Mouse (Mus musculus): ENCODE measurements at regions not wholly inside any gene's neighbourhood (a gene's known extent, or its start where the extent isn't known, plus 50 kb on each side); places are given as distances from the start of the nearest gene placed in this dataset.

GRCm38 (mm10) chr2:75061456-75062188 lies 236.0 kb downstream of the Mtx2 start:
- DNase-seq (ENCODE audit: low read depth, low spot score) = no peak

DNA sequence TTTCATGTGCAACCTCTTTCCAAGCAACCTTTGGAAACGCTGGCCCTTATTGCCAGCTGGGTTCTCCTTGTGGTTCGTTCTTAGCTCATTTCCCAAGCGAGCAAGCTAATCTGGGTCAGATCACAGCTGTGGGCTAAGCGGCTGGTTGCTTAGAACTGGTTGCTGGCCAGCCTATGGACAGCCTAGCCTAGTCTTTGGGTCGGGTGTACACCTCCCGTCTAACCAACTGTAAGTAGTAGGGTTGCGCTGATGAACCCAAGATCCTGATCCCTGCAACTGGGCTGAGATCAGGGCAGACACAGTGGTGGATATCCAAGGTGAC lies 236.5 kb downstream of the Mtx2 start:
- no peak for DNase-seq (ENCODE audit: low read depth, low spot score)

DNA sequence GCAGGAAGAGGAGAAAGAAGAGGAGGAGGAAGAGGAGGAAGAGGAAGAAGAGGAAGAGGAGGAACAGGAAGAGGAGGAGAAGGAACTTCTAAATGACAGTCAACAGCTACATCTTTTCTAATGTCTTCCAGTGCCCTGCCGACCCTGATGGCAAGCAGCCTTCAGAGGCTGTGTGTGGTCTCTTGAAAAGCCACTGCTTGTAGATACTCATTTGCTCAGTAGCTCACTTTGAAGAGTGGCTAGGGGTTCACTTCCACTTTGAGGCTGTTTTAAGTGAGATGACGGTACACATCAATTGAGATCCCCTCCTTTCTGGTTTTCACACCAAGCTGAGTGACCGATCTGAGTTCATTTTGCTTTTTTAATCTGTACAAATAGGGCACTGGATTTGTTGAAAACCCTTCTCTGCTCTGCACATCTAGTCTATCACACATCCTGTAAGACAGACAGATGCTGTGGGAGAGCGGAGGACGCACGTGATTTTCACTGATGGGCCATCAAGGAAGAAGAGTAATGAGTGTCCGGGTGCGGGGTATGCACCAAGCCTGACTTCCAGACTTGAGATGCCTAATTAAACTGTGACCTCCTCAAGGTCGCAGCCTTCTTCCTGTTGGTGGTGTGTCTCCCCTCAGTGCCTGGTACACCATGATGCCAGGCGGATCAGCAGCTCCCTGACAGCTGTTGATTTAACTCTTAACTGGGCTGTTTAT lies 239.0 kb downstream of the Mtx2 start:
- DNase-seq (ENCODE audit: low read depth, low spot score) = peak; percentile 17

- DNase-seq (ENCODE audit: low read depth, low spot score) = no peak
Observed at GRCm38 (mm10) chr2:75065304-75065703, 239.7 kb downstream of the Mtx2 start.

DNA sequence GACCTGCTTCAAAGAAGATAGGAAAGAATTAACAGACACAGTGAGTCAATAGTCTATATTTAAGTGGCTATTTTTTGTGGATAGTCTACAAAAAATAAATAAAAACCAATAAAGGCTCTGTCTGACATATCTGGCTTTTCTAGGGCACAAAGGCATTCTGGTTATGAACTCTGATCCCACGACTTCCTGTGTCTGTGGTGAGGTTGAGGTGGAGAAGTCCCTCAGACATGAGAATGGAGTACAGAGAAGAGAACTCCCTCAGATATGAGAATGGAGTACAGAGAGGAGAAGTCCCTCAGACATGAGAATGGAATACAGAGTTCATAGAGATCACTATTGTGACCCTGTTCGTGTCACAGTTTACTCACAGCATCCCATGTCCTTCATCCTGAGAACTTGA lies 243.7 kb downstream of the Mtx2 start:
- no peak for DNase-seq (ENCODE audit: low read depth, low spot score)

DNA sequence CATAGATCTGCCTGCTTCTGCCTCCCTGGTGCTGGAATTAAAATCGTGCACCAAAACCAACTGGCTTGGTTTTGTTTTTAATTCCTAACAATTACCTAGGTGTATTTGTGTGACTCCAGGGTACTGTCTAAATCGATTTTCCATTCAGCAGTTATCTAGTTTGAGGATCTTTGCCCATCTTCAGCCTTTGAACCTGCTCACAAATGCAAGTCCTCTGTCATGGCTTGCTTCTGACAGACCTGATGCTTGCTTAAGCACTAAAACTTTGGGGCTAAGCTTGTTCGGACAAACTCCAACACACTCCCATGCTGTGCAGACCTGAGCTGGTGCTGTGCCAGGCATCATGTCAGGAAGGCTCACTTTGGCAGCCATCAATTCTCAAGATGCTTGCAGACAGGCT lies 246.4 kb downstream of the Mtx2 start:
- no peak for DNase-seq (ENCODE audit: low read depth, low spot score)

- no peak for DNase-seq (ENCODE audit: low read depth, low spot score)
Observed at GRCm38 (mm10) chr2:75072471-75072870, 246.9 kb downstream of the Mtx2 start.

- DNase-seq (ENCODE audit: low read depth, low spot score) = no peak
Observed at GRCm38 (mm10) chr2:75073178-75073577, 247.6 kb downstream of the Mtx2 start.

- DNase-seq (ENCODE audit: low read depth, low spot score) = no peak
Observed at GRCm38 (mm10) chr2:75087164-75087563, 261.6 kb downstream of the Mtx2 start.

GRCm38 (mm10) chr2:75089186-75089585 lies 263.6 kb downstream of the Mtx2 start:
- no peak for DNase-seq (ENCODE audit: low read depth, low spot score)

- DNase-seq (ENCODE audit: low read depth, low spot score) = no peak
Observed at GRCm38 (mm10) chr2:75089616-75090015, 264.0 kb downstream of the Mtx2 start.

DNA sequence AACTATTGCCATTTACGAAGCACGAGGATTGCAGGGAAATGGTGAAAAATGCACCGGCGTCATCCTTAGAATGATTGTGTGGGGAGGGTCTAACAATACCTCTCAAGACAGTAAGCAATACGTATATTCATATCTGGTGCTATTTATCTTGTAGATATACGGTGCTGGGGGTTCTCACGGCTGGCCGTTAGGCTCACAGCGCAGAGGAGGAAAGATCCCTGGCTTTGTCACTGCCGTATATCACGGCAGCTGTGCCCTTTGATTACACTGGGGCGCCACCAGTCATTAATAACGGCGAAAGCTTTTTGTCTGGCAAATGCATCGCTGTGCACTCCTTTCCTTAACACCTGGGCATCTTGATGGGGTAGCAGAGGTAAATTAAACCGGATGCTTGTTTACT lies 264.8 kb downstream of the Mtx2 start:
- DNase-seq (ENCODE audit: low read depth, low spot score) = no peak

- peak; percentile 51 for DNase-seq (ENCODE audit: low read depth, low spot score)
Observed at GRCm38 (mm10) chr2:75101501-75101900, 275.9 kb downstream of the Mtx2 start.

DNA sequence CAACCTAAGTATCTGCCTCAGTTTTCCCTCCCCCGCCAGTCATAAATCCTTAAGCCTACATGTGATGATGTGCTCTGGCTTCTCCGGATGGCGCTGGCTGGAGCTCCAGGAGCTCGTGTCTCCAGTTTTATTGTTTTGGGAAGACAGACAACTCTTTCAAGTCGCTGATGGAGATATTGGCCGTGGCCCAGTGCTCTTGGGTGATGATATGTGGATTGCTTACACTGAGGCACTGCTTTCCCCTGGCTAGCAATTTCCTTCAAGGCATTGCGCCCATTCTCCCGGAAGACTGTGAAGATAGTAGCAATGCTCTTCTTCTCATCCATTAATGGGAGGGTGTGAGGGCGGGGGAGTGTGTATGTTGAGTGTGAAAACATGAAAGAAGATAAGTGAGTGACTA lies 287.1 kb downstream of the Mtx2 start:
- DNase-seq (ENCODE audit: low read depth, low spot score) = no peak

DNA sequence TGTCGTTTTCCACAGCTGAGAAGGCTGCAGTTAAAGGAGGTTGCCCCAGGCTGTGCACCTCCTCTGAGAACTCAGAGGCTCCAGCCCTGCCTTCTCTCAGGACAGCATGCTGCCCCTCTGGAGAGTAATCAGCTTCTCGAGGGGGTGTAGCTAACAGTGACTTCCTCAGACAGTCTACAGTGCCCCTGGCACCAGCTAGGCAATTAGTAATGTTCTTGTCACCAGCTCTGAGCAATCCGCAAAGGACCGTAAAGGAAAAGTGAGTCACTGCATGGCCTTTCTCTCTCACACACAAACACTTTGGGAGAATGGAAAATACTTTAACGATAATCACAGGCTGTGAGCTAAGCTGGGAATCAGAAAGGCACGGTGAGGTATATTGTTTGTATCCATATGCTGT lies 288.8 kb downstream of the Mtx2 start:
- no peak for DNase-seq (ENCODE audit: low read depth, low spot score)

- peak; percentile 64 for DNase-seq (ENCODE audit: low read depth, low spot score)
Observed at GRCm38 (mm10) chr2:75118348-75118926, 292.8 kb downstream of the Mtx2 start.

GRCm38 (mm10) chr2:75119599-75119998 lies 294.0 kb downstream of the Mtx2 start:
- DNase-seq (ENCODE audit: low read depth, low spot score) = no peak

GRCm38 (mm10) chr2:75133298-75134080 lies 307.9 kb downstream of the Mtx2 start:
- DNase-seq (ENCODE audit: low read depth, low spot score) = no peak

GRCm38 (mm10) chr2:75136618-75137017 lies 311.0 kb downstream of the Mtx2 start:
- no peak for DNase-seq (ENCODE audit: low read depth, low spot score)

- no peak for DNase-seq (ENCODE audit: low read depth, low spot score)
Observed at GRCm38 (mm10) chr2:75137133-75137982, 311.8 kb downstream of the Mtx2 start.

- DNase-seq (ENCODE audit: low read depth, low spot score) = no peak
Observed at GRCm38 (mm10) chr2:75137983-75138745, 312.6 kb downstream of the Mtx2 start.
